Mouse (Mus musculus) CD8-positive naive resting alpha-beta T cell, adult 57 days (primary cell): ENCODE data around the gene Hspa8. TPM values are rescaled to one million over a fixed set of nuclear protein-coding genes. Genes with fewer than 3 reads are reported as not detected.

Source experiments
- total RNA-seq: library from RNA; stranded (reverse); gene quantifications from one replicate; pipeline ENCODE4 v1.2.4, GENCODE M21; 2023

Gene Hspa8
- total RNA-seq = 1,538 TPM

DNA sequence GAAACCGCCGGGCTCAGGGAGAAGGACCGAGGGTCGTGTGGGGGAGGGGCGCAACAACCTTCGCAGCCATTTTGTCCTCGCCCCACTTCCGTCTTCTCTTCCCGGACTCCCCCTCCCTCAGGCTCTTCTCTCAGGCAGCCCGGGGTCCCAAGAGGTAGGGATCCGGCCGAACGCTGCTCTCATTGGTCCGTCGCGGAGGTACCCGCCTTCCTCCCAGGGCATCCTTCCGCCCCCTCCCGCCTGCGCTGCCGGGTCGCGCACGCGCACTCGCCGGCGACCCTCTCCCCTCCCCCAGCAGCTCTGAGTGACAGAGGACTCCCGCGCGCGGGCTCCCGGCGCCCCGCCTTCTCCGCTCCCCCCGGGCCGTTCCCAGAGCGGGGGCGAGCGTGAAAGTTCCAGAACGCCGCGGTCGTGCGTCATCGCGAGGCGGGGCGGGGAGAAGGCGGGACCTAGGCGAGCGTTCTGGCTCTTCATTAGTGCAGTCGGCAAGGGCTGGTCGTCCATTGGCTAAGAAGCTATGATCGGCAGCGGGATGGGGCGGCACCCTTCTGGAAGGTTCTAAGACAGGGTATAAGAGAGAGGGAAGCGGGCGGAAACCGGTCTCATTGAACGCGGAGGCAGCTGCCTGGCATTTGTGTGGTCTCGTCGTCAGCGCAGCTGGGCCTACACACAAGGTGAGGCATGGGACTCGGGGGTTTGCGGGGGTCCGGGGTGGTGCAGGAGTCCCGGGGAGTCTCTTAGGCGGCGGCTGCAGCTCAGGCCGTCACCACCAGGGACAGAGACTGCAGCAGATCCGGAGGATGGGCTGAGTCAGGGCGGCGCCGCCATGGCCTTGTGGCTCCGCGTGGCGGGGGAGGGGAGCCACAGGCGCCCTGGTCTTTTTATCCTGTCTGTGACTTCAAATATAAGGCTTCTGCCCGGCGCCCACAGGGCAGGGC is at the start of gene Hspa8:
Gene Hspa8 (plus strand): TSS at position 310 of the 938 bp plus-strand sequence.

Other genes with a start within 250 kb of the Hspa8 start
- gene Gm21915, start 130.4 kb upstream of the Hspa8 start, total RNA-seq = not detected
- 0.12 TPM for gene Clmp, start 115.0 kb upstream of the Hspa8 start, total RNA-seq
- not detected for gene Bsx, start 73.1 kb downstream of the Hspa8 start, total RNA-seq
- gene Jhy, start 163.1 kb downstream of the Hspa8 start, total RNA-seq = not detected
- 16.3 TPM for gene Crtam, start 203.6 kb downstream of the Hspa8 start, total RNA-seq